8 mouse cellular contexts compared by ENCODE assay signal in genomic region chr19:60755438-60756191, GRCm38 (mm10). TPM values are rescaled to one million over a fixed set of nuclear protein-coding genes. Genes with fewer than 3 reads are reported as not detected.
DNase-seq lines count a peak whose midpoint lies in the region; ATAC-seq lines count a peak whose summit lies in the region.

Nanos1 (plus strand) TSS chr19:60755987.

- peak; percentile 95 for DNase-seq in adrenal gland, adult 2 months
- peak; percentile 95 for DNase-seq in embryo, embryonic 11 days
- DNase-seq in gastrocnemius, postnatal 25 days = peak; percentile 87
- peak; percentile 90 to 93 for DNase-seq in left cerebral cortex, postnatal 14 days (ENCODE audit: low spot score in 2 of 2)
- peak; percentile 91 for DNase-seq in right cerebral cortex, postnatal 14 days
- DNase-seq in urinary bladder, postnatal 25 days (ENCODE audit: low spot score) = peak; percentile 81

- peak within 1 kb of the TSS; percentile 61 for H3K9ac ChIP-seq in intestine, embryonic 15.5 days

- no peaks in the 10 kb centered on the region for H3K36me3 ChIP-seq in intestine, embryonic 15.5 days

- ATAC-seq in intestine, embryonic 15.5 days = peak; percentile 94
- ATAC-seq in megakaryocyte-erythroid progenitor cell, adult 5-6 weeks (replicated peaks; ENCODE audit: low FRiP score, low TSS enrichment, poor library complexity, severe bottlenecking) = peak; percentile 91

- under 1% methylated on average over 57 of the region's 58 CpGs for WGBS in intestine, embryonic 15.5 days

- H3K27me3 ChIP-seq in intestine, embryonic 15.5 days (replicated peaks) = no peaks in the 10 kb centered on the region

- no peaks in the 10 kb centered on the region for H3K9me3 ChIP-seq in intestine, embryonic 15.5 days

- peak within 1 kb of the TSS; percentile 100 for H3K4me2 ChIP-seq in intestine, embryonic 15.5 days (replicated peaks)

- peak within 1 kb of the TSS; percentile 66 for H3K27ac ChIP-seq in intestine, embryonic 15.5 days

- intact Hi-C loops in left cerebral cortex, postnatal 14 days (cut with DNase I) = loop anchor here (5.0 kb wide), 1 partner anchor 173 kb away; the partner anchor contains the start of gene Cacul1

- H3K4me3 ChIP-seq in intestine, embryonic 15.5 days (replicated peaks) = peak within 1 kb of the TSS; percentile 77

- 0 out of 2 replicates have a peak, but pooled peaks cover 4% of the 10 kb centered on the region for H3K4me1 ChIP-seq in intestine, embryonic 15.5 days (replicated peaks)

RNA-seq across cellular contexts. Expression of gene Nanos1, which starts in this region (rescaled TPM):
- total RNA-seq in adrenal gland, adult 2 months (2021) = 1 to 10 TPM in 1 of 2 experiments, under 1 TPM in 1; 0.73 to 1.2 TPM
- 0.99 and 1.2 TPM in 2 replicates for polyA plus RNA-seq in adrenal gland, adult 2 months (2012; rRNA removed)
- under 1 TPM; 0.05 to 0.15 TPM for total RNA-seq in gastrocnemius, postnatal 25 days (2021)
- 1.1 and 1.3 TPM in 2 replicates for polyA plus RNA-seq in intestine, embryonic 15.5 days (2015; fragmentation: Nextera tagmentation; extraction: Ambion mirVana)
- total RNA-seq in left cerebral cortex, postnatal 14 days (2021) = 10 to 100 TPM; 22.8 to 23.6 TPM
- total RNA-seq in megakaryocyte-erythroid progenitor cell, adult 5-6 weeks (2014; fragmentation: Nextera tagmentation) = 1.2 and 2.5 TPM in 2 replicates
- total RNA-seq in megakaryocyte-erythroid progenitor cell, adult 5-6 weeks (2017) = 1.2 and 1.5 TPM in 2 replicates

Comparison
In these comparisons a context has a peak if more than half of its experiments do, and no peak if none do; other contexts are left out.
1. Peak in every context shown above with its lines: DNase-seq, ATAC-seq, H3K4me3 ChIP-seq and H3K27ac ChIP-seq.
2. RNA of gene Nanos1 (total RNA-seq): 22.8 to 23.6 TPM in left cerebral cortex, postnatal 14 days; 1.2 to 2.5 TPM in megakaryocyte-erythroid progenitor cell, adult 5-6 weeks, 0.73 to 1.2 TPM in adrenal gland, adult 2 months and 0.05 to 0.15 TPM in gastrocnemius, postnatal 25 days; every median in the first group is over 4 times any median in the second.
3. Peak in DNase-seq in gastrocnemius, postnatal 25 days; RNA of the gene not detected or under 1 TPM.